Mouse (Mus musculus) brain, embryonic 14.5 days (tissue): ENCODE data around the gene Xrcc4.

Source experiments
- CTCF ChIP-seq: fragments of 200-500 bp; IDR thresholded peaks from 2 replicates; pipeline ENCODE4 v1.5.1; 2012; ENCODE audit warnings: inconsistent platforms, mild to moderate bottlenecking, moderate library complexity, borderline replicate concordance; ENCODE audit not compliant: insufficient read depth, insufficient read length; ENCODE audit errors: extremely low read depth
- POLR2A ChIP-seq: fragments of 200-500 bp; IDR thresholded peaks from 2 replicates; pipeline ENCODE4 v1.6.1; 2012; ENCODE audit warnings: mild to moderate bottlenecking, inconsistent platforms, borderline replicate concordance; ENCODE audit not compliant: poor library complexity, insufficient read depth, insufficient read length, severe bottlenecking; ENCODE audit errors: extremely low read depth

- TF ChIP-seq CTCF (no peak), POLR2A (no peak)
Observed at GRCm38 (mm10) chr13:89899066-89899465, 190.3 kb downstream of the Xrcc4 start.
